Mouse (Mus musculus) thymus, adult 2 months (tissue): Measurements from ENCODE around the gene RPS10-NUDT3. TPM values are rescaled to one million over a fixed set of nuclear protein-coding genes. Genes with fewer than 3 reads are reported as not detected.

Experiments
- DNase-seq: peaks from one replicate; pipeline ENCODE4 v3.0.0; 2021
- H3K27ac ChIP-seq: fragments of 200-500 bp; 2 replicates; pipeline ENCODE4 v1.5.1; 2012; ENCODE audit warnings: low read length, control low read depth; ENCODE audit not compliant: control insufficient read depth, insufficient read depth
- H3K27me3 ChIP-seq: fragments of 200-500 bp; 2 replicates; pipeline ENCODE4 v1.6.1; 2012; ENCODE audit warnings: mild to moderate bottlenecking, low read length, moderate library complexity, mixed read lengths; ENCODE audit not compliant: control insufficient read depth, insufficient read depth
- H3K36me3 ChIP-seq: fragments of 200-500 bp; 2 replicates; pipeline ENCODE4 v1.6.1; 2012; ENCODE audit warnings: mild to moderate bottlenecking, low read length, moderate library complexity; ENCODE audit not compliant: control insufficient read depth, insufficient read depth
- H3K4me1 ChIP-seq: fragments of 200-500 bp; replicated peaks from 2 replicates; pipeline ENCODE4 v1.6.1; 2012; ENCODE audit warnings: low read length; ENCODE audit not compliant: control insufficient read depth, insufficient read depth
- H3K4me3 ChIP-seq: fragments of 200-500 bp; 2 replicates; pipeline ENCODE4 v1.5.1; 2012; ENCODE audit warnings: mild to moderate bottlenecking, low read length, control low read depth, moderate library complexity; ENCODE audit not compliant: control insufficient read depth, insufficient read depth
- CTCF ChIP-seq: fragments of 200-500 bp; IDR thresholded peaks from 2 replicates; pipeline ENCODE4 v1.5.1; 2012; ENCODE audit warnings: mild to moderate bottlenecking, control low read depth, low read length, moderate library complexity, borderline replicate concordance; ENCODE audit not compliant: control insufficient read depth, poor library complexity, insufficient read depth; ENCODE audit errors: extremely low read depth
- POLR2A ChIP-seq: fragments of 200-500 bp; IDR thresholded peaks from 2 replicates; pipeline ENCODE4 v1.6.1; 2012; ENCODE audit warnings: mild to moderate bottlenecking, low read length, control low read depth, moderate library complexity; ENCODE audit not compliant: control insufficient read depth, poor library complexity, insufficient read depth; ENCODE audit errors: extremely low read depth
- WGBS: fragments of 180-500 bp; shearing (Covaris S2); methylation state at CpG from one replicate; pipeline ENCODE4 v1.1.7; 2018; 5-methylcytosine and 5-hydroxymethylcytosine counted together
- polyA plus RNA-seq: library from polyadenylated mRNA; depleted of rRNA; stranded (reverse); fragments of >200 nt; gene quantifications from 2 replicates; pipeline ENCODE4 v1.2.3, GENCODE M21; 2012

Gene RPS10-NUDT3
- polyA plus RNA-seq, 1 experiment: not detected

- WGBS: 84% methylated on average over 12 of the region's 12 CpGs
- no peak for DNase-seq
- peaks cover 15% of the 10 kb centered on the region for H3K36me3 ChIP-seq
- peaks cover 50% of the 10 kb centered on the region for H3K4me1 ChIP-seq
- no peak overlapping the region for H3K27ac ChIP-seq
- H3K27me3 ChIP-seq: no peaks in the 10 kb centered on the region
- peak overlapping the region; percentile 28; the same call in 1 of the 2 replicates for H3K4me3 ChIP-seq
- no peak for TF ChIP-seq POLR2A
- TF ChIP-seq CTCF: no peak
Observed at GRCm38 (mm10) chr17:27559596-27559995, 75.4 kb downstream of the RPS10-NUDT3 start.

GRCm38 (mm10) chr17:27558845-27559244 is 76.2 kb downstream of the RPS10-NUDT3 start:
- H3K27ac ChIP-seq: no peak overlapping the region; the same call in 1 of the 2 replicates
- H3K4me1 ChIP-seq: peaks cover 50% of the 10 kb centered on the region
- 14% methylated on average over 5 of the region's 5 CpGs for WGBS
- H3K4me3 ChIP-seq: peak overlapping the region; percentile 28
- no peak for DNase-seq
- no peaks in the 10 kb centered on the region for H3K27me3 ChIP-seq
- no peak for TF ChIP-seq POLR2A
- no peak for TF ChIP-seq CTCF
- H3K36me3 ChIP-seq: peaks cover 15% of the 10 kb centered on the region

DNA sequence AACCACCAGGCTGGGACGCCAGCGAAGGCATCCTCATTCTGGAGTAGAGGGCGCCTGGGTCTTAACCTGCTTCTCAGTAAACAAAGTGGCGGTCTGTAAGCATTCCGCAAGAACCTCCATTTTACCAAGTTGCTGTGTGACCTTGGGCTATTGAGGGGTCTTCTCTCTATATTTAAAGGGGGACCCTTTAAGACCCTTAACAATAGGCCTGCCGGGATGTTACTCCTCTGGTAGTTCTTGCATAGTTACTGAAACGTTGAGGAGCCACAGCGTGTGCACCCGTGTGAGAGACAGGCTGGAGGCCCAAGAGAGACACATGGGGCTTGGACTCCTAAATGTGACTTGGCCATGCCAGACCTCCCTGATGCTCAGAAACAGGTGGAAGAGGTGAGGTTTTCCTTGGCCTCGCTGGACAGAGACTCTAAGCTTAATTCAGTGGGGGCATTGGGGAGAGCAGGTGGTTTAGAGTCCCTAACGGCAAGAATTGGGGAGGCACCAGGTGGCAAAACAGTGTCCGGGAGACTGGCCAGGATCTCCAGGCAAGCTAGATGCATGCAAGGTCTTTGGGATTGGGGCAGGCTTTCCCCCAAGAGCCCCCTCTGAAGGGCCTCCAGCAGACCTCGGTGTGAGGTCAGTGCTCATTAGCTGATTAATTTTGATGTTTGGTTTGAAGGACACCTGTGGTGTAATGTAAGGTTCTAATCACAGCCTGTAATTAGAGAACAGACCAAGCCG is 76.9 kb downstream of the RPS10-NUDT3 start:
- Histone ChIP-seq H3K27me3 (no peaks in the 10 kb centered on the region), H3K36me3 (peaks cover 15% of the 10 kb centered on the region), H3K4me1 (peaks cover 47% of the 10 kb centered on the region), H3K27ac (peak overlapping the region; percentile 43; the same call in 1 of the 2 replicates), H3K4me3 (peak overlapping the region; percentile 55)
- no peak for DNase-seq
- TF ChIP-seq POLR2A: no peak; the same call in 1 of the 2 replicates
- no peak for TF ChIP-seq CTCF
- 3% methylated on average over 14 of the region's 14 CpGs for WGBS

- H3K4me1 ChIP-seq: peaks cover 54% of the 10 kb centered on the region
- TF ChIP-seq CTCF (peak; percentile 59; the same call in 1 of the 2 replicates), POLR2A (no peak)
- H3K36me3 ChIP-seq: peaks cover 15% of the 10 kb centered on the region
- peak overlapping the region; percentile 65 for H3K27ac ChIP-seq
- WGBS: 1% methylated on average over 70 of the region's 75 CpGs
- H3K4me3 ChIP-seq: peak overlapping the region; percentile 55
- DNase-seq: peak; percentile 94
- no peaks in the 10 kb centered on the region for H3K27me3 ChIP-seq
Observed at GRCm38 (mm10) chr17:27557181-27557926, 77.7 kb downstream of the RPS10-NUDT3 start.

- TF ChIP-seq POLR2A: peak; percentile 100
- no peak for TF ChIP-seq CTCF
- Histone ChIP-seq H3K27ac (peak within 1 kb of the TSS; percentile 70), H3K27me3 (no peaks in the 10 kb centered on the region), H3K36me3 (peaks cover 9% of the 10 kb centered on the region), H3K4me1 (peaks cover 53% of the 10 kb centered on the region), H3K4me3 (peak within 1 kb of the TSS; percentile 55)
- peak; percentile 92 for DNase-seq
- WGBS: under 1% methylated on average over 79 of the region's 79 CpGs
Observed at GRCm38 (mm10) chr17:27556315-27557011, 78.6 kb downstream of the RPS10-NUDT3 start, which contains the start of gene Hmga1. Hmga1 (plus strand) TSS chr17:27556497.
